Mouse (Mus musculus) gastrocnemius, adult 18-20 months (tissue): Measurements from ENCODE around the gene Paox. TPM values are rescaled to one million over a fixed set of nuclear protein-coding genes. Genes with fewer than 3 reads are reported as not detected.

Source experiments
- DNase-seq: peaks from one replicate; pipeline ENCODE4 v3.0.0; 2021; ENCODE audit warnings: low spot score
- long read RNA-seq, 2 experiments: library from polyadenylated mRNA; stranded (forward); transcript quantifications; one replicate each; pipeline ENCODE4 v2.0.0; 2021
- total RNA-seq, 2 experiments: library from RNA; stranded (reverse); gene quantifications; 2 replicates each; pipeline ENCODE4 v1.2.3; 2021

Gene Paox
- total RNA-seq, result 1 to 10 TPM; 3.2 to 4.0 TPM
- long read RNA-seq, experiment 1, full-length matches to known transcripts, result 4 of 6 reads
- long read RNA-seq, experiment 1, partial matches to known transcripts, result 1 of 6 reads
- long read RNA-seq, experiment 1, other reads (novel, unspliced or antisense), result 1 of 6 reads
- long read RNA-seq, experiment 2, full-length matches to known transcripts, result 5 of 6 reads
- long read RNA-seq, experiment 2, partial matches to known transcripts, result 1 of 6 reads
- long read RNA-seq, experiment 2, other reads (novel, unspliced or antisense), result 0 of 6 reads

DNA sequence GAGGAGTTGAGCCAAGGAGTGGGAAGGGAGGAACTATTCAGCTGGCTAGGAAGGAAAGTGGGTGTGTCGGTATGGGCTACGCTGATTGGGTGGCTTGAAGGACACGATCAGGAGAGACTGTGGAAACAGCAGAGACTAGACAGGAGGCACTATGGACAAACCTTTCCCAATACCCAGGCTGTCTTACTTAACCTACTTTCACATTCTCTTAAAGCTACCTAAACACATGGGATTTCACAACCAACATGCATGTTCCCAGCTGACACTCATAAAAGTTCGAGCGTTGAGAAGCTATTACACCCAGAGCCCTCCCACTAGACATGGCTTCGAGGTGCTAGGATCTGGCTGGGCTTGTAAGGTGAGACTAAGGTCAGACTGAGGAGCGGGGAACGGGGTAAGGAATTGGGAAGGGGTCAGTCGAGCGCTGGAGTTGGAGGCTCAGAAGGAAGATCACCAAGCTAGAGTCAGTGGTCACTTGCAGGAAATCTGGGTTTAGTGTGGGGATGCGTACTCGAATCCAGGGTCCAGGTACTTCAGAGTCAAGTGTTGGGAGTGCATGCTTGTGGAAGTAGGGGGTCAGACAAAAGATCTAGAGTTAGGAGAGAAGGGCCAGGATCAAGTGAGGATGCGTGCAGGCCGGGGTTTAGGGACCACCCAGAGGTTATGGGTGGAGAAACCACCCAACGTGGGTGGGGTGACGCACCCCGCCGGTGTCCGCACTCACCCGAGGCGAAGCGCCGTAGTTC, at the start of gene Paox:
TSS of gene Paox (plus strand) at position 217 of the 746 bp plus-strand sequence.
- peak; percentile 67 for DNase-seq

DNA sequence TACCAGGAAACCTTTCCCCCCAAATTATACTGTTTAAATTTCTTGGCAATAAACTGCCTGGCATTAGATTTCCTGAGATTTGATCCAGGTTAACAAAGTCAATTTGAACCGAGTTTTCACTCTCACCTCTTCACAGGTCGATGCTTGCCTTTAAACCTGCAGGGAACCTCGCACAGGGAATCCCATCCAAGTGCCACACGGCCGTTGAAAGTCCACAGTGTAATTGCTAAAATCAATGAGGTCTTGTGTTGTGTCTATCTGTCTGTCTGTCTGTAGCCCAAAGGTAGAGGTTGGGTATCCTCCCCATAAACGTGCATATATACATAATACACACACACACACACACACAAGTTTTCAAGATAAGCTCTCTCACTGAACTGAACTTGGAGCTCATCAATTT, 48.2 kb upstream of the Paox start:
- no peak for DNase-seq

DNA sequence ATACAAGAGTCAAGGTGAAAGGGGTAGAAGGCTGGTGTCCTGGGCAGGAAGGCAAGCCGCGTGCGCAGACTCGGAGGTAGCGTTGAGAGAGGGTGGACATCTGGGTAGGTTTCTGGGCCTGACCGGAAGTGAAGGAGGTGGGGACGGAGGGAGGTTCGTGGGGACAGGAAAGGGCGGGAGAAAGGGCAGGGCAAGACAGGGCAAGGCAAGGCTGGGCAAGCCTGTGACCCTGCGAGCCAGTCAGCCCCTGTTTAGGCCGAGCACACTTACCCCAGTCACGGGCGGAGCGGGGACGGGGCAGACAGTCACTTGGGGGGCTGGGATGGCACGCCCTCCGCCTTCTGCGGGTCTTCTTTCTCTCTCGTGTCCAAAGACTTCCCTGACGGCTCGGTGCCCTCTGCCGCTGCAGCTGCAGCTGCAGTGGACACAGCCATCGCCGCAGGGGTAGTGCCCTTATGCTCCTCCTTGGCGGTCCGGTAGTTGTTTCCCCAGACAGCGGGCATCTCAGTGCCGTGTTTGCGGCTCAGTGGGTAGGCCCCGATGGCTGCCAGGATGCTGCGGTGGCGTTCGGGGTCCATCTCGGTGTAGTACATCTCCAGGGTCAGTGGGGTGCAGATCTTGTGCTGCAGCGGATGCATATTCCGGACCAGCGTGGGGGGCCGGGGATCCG, 45.4 kb upstream of the Paox start:
- no peak for DNase-seq

DNA sequence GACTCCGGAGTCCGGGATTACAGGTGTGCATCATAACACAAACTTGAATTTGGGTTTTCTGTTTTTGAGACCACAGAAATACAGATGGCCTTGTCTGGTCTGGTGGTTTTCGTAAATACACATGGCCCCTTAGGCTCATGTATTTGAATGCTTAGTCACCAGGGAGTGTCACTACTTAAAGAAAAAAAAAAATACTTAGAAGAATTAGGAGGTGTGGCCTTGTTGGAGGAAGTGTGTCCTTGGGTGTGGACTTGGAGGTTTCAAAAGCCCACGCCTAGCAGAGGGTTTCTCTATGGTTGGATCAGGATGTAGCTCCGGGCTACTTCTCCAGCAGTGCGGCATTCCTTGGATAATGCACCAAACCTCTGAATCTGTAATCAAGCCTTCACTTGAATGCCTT, 37.9 kb upstream of the Paox start:
- no peak for DNase-seq

DNA sequence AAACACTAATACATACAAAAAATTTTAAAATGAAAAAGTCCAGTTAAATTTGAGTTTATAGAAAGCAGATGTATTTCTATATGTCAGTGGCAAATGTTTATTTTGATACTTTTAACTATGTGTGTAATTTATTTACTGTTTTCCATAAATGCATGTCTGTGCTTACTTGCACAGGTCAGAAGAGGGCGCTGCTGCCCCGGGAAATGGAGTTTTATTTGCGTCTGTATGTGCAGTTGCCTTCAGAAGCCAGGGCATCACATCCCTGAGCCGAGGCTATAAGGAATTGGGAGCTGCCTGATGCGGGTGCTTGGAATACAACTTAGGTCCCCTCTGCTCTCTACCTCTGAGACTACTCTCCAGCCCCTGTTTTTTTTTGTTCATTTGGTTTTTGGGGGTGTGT, 36.9 kb upstream of the Paox start:
- peak; percentile 63 for DNase-seq

DNA sequence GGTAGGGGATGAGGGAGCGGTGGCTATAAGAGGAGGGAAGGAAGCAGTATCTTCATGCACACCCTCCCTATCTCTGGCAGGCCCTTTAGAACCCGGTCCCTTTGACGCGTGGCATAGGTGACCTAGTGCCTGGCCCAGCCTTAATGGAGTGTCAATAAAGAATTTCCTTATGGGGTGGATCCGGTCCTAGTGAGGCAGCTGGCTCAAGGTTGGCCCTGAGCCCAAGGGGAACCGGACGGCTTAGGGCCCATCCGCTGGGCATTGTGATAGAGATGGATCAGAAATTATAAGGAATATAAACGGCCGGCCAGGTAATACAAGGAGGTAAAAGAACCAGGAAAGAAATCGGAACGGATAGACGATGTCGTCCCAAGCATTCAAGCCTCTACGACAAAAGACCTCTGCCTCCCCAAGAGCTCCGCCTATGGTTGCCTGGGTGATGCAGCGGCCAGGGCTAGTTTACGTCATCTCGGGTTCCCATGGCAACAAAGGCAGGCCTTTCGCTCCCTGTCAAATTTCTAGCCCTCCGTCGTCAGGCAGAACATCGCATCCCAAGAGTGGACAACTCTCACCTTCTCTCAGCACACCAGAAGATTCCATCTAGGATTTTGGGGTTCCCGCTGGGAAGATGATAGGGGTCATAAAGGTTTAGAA, 35.0 kb upstream of the Paox start:
- no peak for DNase-seq

DNA sequence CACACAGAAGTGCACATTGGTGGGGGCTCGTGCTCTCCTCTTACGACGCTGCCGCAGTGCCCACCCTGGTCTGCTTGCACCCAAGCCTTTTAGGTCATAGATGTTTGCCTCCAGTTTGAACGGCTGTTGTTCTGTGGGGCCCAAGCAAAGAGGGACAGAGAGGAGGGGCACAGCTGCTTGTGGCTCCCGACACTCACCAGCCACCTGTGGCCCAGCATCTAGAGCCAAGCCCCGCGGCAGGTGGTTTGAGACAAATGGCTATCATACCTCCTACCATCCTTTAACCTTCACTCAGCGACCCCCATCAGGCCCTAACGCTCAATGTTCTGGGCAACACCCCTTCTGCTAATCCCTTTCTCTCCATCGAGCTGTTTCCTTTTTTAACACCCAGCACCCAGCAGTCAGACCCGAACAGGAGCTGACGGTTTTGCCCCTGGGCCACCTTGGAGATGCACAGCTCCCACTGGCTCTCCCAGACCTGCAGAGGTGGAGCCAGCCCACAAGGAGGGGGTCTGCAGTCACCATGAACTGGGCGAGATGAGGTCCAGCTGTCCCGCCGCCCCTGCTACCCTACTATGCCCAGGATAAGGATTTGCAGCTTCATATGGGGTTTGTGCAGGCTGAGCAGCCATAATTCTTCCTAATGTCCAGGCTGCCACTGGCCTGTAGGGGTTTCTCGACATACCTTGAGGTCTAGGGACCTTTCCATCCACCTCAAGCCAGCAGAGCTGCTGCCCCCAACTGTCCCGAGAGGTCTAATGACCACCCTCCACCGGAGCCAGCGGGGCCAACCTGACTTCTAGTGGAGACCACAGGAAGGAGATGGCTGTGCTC, 34.0 kb upstream of the Paox start:
- DNase-seq, result no peak

DNA sequence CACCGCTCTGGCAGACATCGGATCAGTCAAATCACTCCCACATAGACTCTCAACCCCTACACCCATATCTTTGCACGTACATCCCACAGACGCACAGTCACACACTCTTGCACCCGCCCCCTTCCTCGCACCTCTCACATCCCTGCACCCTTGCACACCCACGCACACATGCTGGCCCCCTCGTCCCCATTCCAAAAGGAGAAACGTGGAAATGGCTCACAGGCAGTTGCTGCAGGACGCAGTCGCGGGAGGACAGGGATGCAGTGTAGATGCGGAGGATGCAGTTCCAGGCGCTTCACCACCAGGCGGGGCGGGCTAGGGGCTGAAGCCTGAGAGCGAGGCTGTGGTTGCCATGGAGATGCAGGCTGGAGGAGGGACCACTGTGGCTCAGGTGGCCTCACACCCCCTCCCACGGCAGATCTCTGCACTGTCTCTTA, 33.3 kb upstream of the Paox start, which contains the start of gene Caly:
TSS of gene Caly (minus strand) at position 307 of the 437 bp plus-strand sequence.
- DNase-seq, result no peak

DNA sequence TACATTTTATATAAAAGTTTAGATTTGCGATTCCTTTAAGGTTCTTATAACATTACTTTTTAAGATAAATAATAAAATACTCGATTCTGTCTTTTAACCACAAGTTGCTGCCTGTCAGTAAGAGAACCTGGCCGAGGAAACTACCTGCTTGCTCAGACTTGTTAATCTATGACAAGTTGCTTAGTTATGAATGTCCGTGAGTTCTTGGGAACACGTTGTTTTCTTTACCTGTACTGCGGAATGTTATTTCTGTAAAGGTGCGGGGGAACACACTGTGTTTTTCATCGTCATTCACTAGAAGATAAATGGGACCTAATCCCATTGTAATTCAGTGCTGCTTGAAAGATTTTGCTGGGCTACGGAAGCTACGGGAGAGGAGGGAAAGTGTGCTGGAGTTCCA, 25.0 kb upstream of the Paox start:
- no peak for DNase-seq

DNA sequence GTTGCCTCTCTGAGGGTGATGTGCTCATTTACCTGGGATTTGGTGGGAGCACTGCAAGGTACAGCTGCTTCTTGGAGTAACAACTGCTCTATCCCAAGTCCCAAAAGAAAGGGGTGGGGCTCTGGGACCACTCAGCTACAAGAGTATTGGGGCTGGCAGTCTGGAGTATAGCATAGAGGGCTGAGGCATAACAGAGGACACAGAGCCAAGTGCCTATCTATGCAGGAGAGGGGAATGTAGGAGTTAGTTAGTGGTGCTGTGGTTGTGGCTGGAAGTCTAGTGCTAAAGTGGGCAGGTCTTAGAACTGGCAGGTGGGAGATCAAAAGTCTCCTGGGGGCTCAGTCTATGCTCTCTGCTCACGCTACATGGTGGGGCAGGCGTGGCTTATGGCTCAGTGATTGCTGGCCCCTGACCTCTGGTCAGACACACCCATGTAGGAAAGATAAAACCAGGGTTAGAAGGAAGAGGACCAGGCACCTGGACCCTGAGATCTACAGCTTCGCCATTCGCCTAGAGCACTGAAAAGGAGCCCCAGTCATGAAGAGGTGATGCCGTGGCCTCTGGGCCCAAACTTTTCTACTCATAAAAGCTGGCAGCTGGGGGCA, 22.6 kb upstream of the Paox start, which contains the start of gene Prap1:
TSS of gene Prap1 (plus strand) at position 472 of the 605 bp plus-strand sequence.
- DNase-seq, result no peak

DNA sequence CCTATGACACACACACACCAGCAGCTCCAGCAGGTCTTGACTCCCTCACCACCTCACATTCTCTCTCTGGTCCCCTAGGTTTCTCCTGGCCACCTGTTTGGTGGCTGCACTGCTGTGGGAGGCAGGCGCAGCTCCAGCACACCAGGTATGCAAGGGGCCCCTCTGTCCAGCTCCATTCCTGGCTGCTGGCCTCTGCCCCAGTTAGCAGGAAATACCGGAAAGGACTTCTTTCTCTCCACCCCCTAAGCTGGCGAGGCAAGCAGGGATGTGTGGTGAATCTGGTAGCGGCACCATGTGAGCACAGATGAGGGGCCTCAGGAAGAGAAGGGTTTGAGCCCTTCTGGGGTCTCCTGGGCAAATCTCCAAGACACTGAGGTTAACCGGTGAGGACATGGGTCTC, 20.6 kb upstream of the Paox start:
- no peak for DNase-seq

DNA sequence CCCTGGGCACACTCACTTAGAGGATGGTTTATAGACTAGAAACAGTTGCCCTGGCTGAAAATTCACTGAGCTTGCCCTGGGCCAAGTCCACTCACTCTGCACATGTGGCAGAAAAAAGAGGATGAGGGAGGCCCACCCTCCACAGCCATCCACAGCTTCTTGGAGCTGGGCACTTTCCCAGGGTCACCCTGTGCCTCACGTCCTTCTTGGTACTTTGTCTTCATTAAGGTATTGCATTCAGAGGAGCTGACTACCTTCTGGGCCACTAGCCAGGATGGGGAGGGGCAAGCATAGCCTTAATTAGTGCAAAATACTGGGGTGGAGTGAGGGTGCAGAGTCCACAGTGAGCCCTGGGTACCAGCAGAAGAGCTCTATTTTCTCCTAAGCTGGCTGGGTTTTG, 20.0 kb upstream of the Paox start:
- DNase-seq, result no peak

DNA sequence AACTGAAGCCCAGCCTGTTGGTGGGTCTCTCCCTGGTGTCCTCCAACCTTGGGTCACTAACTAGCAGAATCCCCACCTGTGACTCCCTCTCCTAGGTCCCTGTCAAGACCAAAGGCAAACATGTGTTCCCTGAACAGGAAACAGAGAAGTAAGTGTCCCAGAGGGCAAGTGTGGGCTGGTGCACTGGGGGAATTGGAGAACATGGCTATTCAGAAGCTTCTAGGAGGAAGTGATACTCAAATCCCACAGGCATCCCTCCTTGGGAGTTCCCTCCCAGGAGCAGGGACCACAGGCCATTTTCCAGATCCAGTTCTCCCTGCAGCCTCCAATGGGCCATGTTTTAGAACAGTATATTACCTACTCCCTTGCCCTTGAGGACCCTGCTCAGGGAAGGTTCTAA, 19.5 kb upstream of the Paox start:
- DNase-seq, result no peak

DNA sequence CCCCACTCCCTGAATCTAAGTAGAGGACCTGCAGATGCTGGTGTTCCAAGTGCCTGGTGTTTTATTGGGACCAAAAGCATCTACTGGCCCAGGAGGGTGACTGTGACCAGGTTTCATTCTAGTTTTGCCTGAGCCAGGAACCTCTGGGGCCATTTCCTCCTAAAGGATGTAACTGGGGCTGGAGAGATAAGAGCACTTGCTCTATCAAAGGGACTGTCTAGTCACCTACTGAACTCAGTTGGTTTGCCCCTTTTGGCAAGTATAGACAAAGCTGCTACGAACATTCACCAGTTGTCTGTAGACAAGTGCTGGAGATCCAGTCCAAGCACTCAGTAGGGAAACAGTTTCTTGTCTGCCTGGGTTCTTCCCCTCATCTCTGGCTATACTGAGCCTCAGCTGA, 17.1 kb upstream of the Paox start:
- no peak for DNase-seq

DNA sequence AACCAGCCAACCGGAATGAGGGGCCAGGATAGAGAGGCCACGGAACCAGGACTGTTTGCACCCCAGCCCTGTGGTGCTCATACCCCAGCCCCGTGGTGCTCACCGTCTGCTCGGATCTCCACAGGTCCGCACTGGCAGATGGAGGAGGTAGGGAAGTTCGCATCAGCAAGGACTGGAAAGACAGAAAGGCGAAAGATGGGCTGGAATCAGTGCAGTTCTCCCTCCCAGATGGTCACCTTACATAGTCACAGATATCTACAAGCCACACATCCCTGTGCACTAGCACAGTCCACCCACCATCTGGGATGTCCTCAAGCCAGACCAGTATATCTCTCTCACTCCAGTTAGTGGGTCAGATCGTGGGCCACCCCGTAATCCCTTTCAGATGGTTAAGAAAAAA, 14.1 kb upstream of the Paox start:
- no peak for DNase-seq

DNA sequence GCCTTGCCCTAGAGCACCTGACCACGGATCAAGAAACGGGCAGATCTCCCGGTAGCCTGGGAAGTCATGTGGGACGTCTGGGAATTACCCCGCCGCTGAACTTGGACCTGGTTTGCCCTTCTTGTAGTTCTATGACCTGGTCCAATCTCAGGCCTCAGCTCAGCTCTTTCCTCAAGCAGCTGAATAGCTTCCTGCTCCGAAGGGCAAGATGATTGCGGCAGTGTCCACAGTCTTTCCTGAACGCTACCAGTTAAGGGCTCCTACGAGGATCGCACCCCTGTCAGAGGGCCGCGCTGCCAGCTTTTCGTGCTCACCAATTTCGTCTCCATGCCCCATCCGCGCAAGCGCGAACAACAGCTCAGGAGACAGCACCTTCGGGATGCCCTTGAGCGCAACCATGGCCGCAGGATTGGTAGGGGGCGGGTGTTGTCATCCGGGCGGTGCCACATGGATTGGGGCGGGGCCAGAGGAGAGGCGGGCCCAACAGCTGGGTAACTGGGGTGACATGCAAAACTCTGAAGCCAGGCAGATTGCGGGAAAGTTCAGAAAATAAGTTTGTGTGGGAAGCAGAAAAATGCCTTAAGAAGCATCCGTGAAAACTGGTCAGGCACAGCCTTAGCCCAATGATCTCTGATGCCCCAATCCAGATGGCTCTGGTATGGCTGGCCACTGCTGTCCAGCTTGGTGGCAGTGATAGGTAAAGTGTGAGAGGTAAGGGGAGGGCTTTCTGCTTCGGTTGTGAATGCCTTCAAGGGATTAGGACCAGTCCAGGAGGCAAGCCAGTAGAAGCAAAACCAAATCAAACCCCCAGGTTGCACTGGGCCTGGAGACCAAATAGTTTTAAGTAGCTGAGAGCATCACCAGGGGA, 13.4 kb upstream of the Paox start, which contains the start of gene Fuom:
TSS of gene Fuom (minus strand) at position 449 of the 868 bp plus-strand sequence.
- peak; percentile 88 for DNase-seq

DNA sequence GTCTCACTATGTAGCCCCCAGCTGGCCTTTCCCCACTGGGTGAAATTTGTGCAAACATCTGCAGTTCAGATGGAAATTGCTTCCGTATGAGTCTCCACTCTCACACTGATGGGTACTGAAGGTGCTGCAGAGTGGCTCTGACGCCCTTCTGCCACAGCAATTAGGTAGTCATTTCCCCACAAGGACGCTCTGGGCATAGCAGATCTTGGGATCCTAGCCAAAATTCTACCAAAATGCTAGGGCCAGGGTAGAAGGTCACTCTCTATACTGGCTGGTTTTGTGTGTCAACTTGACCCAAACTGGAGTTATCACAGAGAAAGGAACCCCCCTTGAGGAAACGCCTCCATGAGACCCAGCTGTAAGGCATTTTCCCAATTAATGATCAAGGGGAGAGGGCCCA, 11.6 kb upstream of the Paox start:
- DNase-seq, result no peak

DNA sequence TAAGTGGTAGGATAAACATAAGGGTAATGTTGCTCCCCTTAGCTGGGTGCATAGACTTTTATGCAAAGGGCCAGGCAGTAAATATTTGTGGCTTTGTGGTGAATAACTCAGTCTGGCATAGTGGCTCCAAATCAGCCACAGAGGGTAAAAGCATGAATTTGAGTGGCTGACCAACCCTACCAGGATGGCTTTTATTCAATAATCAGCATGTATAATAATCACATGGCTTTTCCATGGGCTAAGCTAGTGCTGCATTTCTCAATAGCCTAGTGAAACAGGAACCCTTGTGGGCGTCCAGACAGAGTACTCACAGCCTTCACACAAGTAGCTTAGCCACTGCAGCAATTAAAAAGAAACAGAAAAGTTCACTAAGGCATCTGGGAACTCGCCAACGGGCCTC, 3.7 kb upstream of the Paox start:
- no peak for DNase-seq

DNA sequence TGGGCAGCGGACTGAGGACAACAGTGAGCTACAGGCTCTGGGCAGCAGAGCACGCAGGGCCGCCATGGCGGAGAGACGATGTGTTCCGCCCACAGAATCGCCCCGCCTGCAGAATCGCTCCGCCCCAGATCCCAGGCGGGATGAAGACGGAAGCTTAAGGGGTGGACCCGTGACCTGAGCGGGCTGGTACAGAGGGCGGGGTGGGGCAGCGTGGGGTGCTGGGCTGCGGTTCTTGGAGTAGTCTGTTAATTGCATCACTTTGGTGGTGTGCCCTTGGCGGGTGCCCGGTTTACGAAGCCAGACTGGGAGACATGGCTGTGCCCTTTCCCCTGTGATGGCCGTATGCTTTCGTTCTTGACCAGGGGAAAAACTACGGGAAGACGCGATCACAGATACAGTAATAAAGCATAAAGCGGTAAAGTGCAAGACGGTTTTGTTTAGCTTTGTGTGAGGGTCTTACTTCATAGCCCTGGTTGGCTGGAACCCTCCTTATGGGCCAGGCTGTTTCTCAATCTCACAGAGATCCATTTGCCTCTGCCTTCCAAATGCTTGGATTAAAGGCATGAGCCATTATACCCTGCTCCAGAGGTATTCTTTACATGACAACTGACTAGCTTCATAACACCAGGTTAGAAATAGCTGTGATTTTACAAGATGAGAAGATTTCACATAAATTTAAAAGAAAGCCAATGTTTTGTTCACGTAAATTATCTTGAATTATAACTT, 893 bp downstream of the Paox start, which contains the start of gene Echs1:
TSS of gene Echs1 (minus strand) at position 148 of the 726 bp plus-strand sequence.
- DNase-seq, result peak; percentile 93
